In genomic region chr8:83066846-83067245, GRCm38 (mm10) we compare ENCODE assay signal across 22 mouse cellular contexts.
DNase-seq lines count a peak whose midpoint lies in the region; ATAC-seq and TF ChIP-seq lines count a peak whose summit lies in the region.
"Had no signal": no experiment of that assay in that cellular context is flagged by ENCODE, and none has a peak within 500 bp of the region (broad histone marks: within the 10 kb centered on the region; RNA-seq: fewer than 3 reads in every experiment).

No protein-coding gene starts in this region.

- TF ChIP-seq CTCF in bone marrow macrophage, adult 2 months (IDR thresholded peaks at IDR 0.05; ENCODE audit: low read depth, low read length): no peak

- DNase-seq in heart, adult 9 months (ENCODE audit: low spot score in 2 of 2): peak; percentile 20 to 21
- DNase-seq in heart, postnatal 36 days: no peak
- DNase-seq in forebrain, embryonic 11.5 days (ENCODE audit: low spot score): no peak
- DNase-seq in left cerebral cortex, adult 9 months (ENCODE audit: low spot score in 2 of 2): no peak
- DNase-seq: adrenal gland, postnatal 14 days; B cell, adult 2 months; cerebellum, adult 11-12 months; cerebellum, postnatal 25 days; forebrain, postnatal 0 days; heart, postnatal 14 days; kidney, adult 2 months had no signal

- WGBS in forebrain, embryonic 11.5 days: 84% methylated on average over 3 of the region's 3 CpGs

- no peaks in the 10 kb centered on the region for H3K9me3 ChIP-seq in forebrain, embryonic 11.5 days (ENCODE audit: control insufficient read depth, low read length)
- H3K9me3 ChIP-seq: embryonic facial prominence, embryonic 13.5 days; forebrain, embryonic 13.5 days; G1E; heart, embryonic 15.5 days; hindbrain, embryonic 15.5 days had no signal

- no peak overlapping the region for H3K4me2 ChIP-seq in forebrain, embryonic 11.5 days (ENCODE audit: low read depth, low read length, severe bottlenecking)
- H3K4me2 ChIP-seq: embryonic facial prominence, embryonic 13.5 days; forebrain, embryonic 13.5 days; heart, embryonic 11.5 days; heart, embryonic 15.5 days; hindbrain, embryonic 15.5 days had no signal

- H3K36me3 ChIP-seq in forebrain, embryonic 11.5 days (ENCODE audit: control insufficient read depth, insufficient read depth, low read length): no peaks in the 10 kb centered on the region
- H3K36me3 ChIP-seq: G1E; heart, embryonic 15.5 days; hindbrain, embryonic 15.5 days had no signal

- peaks cover 58% of the 10 kb centered on the region for H3K4me1 ChIP-seq in bone marrow macrophage, adult 2 months (ENCODE audit: control insufficient read depth, insufficient read depth, low read length)
- no peaks in the 10 kb centered on the region for H3K4me1 ChIP-seq in forebrain, embryonic 11.5 days (replicated peaks; ENCODE audit: control insufficient read depth, insufficient read depth, low read length)
- H3K4me1 ChIP-seq: forebrain, embryonic 13.5 days; hindbrain, embryonic 15.5 days had no signal

- H3K4me3 ChIP-seq in bone marrow macrophage, adult 2 months (ENCODE audit: insufficient read depth, low read length): no peak overlapping the region
- H3K4me3 ChIP-seq in forebrain, embryonic 11.5 days (ENCODE audit: low read depth, low read length): no peak overlapping the region
- H3K4me3 ChIP-seq: embryonic facial prominence, embryonic 13.5 days; forebrain, embryonic 13.5 days; heart, embryonic 15.5 days; hindbrain, embryonic 15.5 days had no signal

- H3K27ac ChIP-seq in bone marrow macrophage, adult 2 months (ENCODE audit: insufficient read depth, low read depth, low read length): peak overlapping the region; percentile 93
- H3K27ac ChIP-seq in forebrain, embryonic 11.5 days (ENCODE audit: low read depth, low read length): no peak overlapping the region
- H3K27ac ChIP-seq: embryonic facial prominence, embryonic 13.5 days; forebrain, embryonic 13.5 days; heart, embryonic 15.5 days; hindbrain, embryonic 15.5 days had no signal

- TF ChIP-seq POLR2A in bone marrow macrophage, adult 2 months (IDR thresholded peaks at IDR 0.05; ENCODE audit: borderline replicate concordance, low read depth, low read length): no peak

- no peaks in the 10 kb centered on the region for H3K27me3 ChIP-seq in forebrain, embryonic 11.5 days (ENCODE audit: control insufficient read depth, insufficient read depth, low read length)
- H3K27me3 ChIP-seq: embryonic facial prominence, embryonic 13.5 days; forebrain, embryonic 13.5 days; heart, embryonic 15.5 days; hindbrain, embryonic 15.5 days had no signal

- H3K9ac ChIP-seq in forebrain, embryonic 11.5 days (ENCODE audit: low read length): no peak overlapping the region
- H3K9ac ChIP-seq: embryonic facial prominence, embryonic 13.5 days; forebrain, embryonic 13.5 days; forebrain, postnatal 0 days; heart, embryonic 15.5 days; hindbrain, embryonic 15.5 days had no signal

- intact Hi-C loops in heart, postnatal 36 days (cut with DNase I): no loop called here

- ATAC-seq in granulocyte monocyte progenitor cell, adult 5-6 weeks (replicated peaks; ENCODE audit: poor library complexity, severe bottlenecking): peak; percentile 75
- peak; percentile 78 for ATAC-seq in megakaryocyte progenitor cell, adult 5-6 weeks (replicated peaks; ENCODE audit: poor library complexity)
- no peak for ATAC-seq in forebrain, embryonic 11.5 days (replicated peaks; ENCODE audit: low FRiP score)
- ATAC-seq: CD4-positive, CD25-positive, alpha-beta regulatory T cell, adult 4 months; forebrain, embryonic 13.5 days; forebrain, postnatal 0 days; intestine, embryonic 16.5 days had no signal

Comparison
In these comparisons a context has a peak if more than half of its experiments do, and no peak if none do; other contexts are left out.
1. DNase-seq: peak in heart, adult 9 months (2 of 2); none in heart, postnatal 36 days (0 of 2), forebrain, embryonic 11.5 days (single experiment) and left cerebral cortex, adult 9 months (0 of 2).